Comparison of ENCODE assay signal across 9 mouse cellular contexts in the genomic region with DNA sequence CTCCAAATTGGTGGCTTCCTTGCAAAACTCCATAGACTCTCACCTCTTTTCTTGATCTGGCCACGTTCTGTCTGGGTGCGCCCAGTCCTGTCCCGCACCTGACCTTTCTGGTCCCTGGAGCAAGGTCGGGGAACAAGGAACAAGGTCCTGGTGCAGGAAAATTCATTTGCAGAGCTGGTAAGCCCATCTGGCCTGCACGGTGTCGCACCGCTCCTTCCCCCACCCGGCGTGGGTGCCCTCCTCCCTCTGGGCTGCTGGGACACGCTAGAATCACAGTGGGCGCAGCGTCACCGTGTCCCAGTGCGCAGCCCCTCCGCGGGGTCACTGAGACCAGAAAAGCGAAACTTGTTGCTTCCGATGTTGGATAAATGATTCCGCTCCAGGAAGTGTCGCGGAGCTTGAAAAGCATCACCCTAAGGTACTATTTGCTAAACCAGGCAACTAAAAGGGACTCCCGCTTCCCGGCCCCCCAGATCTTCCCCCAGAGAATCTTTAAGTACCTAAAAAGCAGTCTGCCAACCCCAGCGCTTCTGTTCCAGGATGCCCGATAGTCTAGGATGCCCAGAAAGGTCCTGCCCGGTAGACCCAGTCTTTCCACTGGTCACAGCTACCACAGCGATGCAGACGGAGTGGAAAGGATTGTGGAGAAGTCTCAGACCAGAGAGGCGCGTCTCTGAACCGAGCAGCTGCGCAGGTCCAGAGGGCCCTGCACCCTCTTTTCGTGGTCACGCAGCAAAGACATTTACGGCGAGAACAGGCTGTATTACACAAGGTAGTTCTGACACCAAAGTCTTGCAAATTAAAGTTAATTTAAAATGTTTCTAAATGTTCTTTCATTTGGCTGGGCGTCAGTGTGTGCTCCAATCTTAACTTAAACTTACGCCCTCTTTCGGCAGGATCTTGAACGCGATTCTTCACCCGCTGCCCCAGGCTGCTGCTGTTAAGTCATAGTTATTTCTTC. TPM values are rescaled to one million over a fixed set of nuclear protein-coding genes. Genes with fewer than 3 reads are reported as not detected.
DNase-seq lines count a peak whose midpoint lies in the region; ATAC-seq lines count a peak whose summit lies in the region.
"Had no signal": no experiment of that assay in that cellular context is flagged by ENCODE, and none has a peak within 500 bp of the region (broad histone marks: within the 10 kb centered on the region; RNA-seq: fewer than 3 reads in every experiment).

A gene (minus strand): TSS at position 717 of the 961 bp plus-strand sequence.

- H3K9me3 ChIP-seq in intestine, embryonic 14.5 days (ENCODE audit: control insufficient read depth, low read length), result no peaks in the 10 kb centered on the region
- H3K9me3 ChIP-seq in midbrain, embryonic 10.5 days (replicated peaks), result no peaks in the 10 kb centered on the region
- H3K9me3 ChIP-seq in stomach, embryonic 15.5 days, result no peaks in the 10 kb centered on the region

- H3K27ac ChIP-seq in intestine, embryonic 14.5 days (ENCODE audit: low read depth), result peak within 1 kb of the TSS; percentile 79
- no peak within 1 kb of the TSS; the same call in 1 of the 2 replicates for H3K27ac ChIP-seq in midbrain, embryonic 10.5 days (replicated peaks)
- peak within 1 kb of the TSS; percentile 84 for H3K27ac ChIP-seq in stomach, embryonic 15.5 days

- intact Hi-C loops in left cerebral cortex, postnatal 36 days (cut with DNase I), result loop anchor here (2.0 to 5.0 kb wide), 3 partner anchors 154 to 495 kb away; no protein-coding TSS in a partner anchor

- 0 out of 2 replicates have a peak, but pooled peaks have one; percentile 12 for ATAC-seq in common myeloid progenitor, adult 5-6 weeks (replicated peaks; ENCODE audit: low read depth, poor library complexity, severe bottlenecking)
- ATAC-seq in intestine, embryonic 14.5 days (replicated peaks; ENCODE audit: low FRiP score, low TSS enrichment, low read depth), result peak; percentile 12; the same call in 1 of the 2 replicates
- ATAC-seq in stomach, embryonic 15.5 days (ENCODE audit: insufficient read depth, low FRiP score, low read depth), result no peak

- H3K4me2 ChIP-seq in intestine, embryonic 14.5 days (ENCODE audit: low read length), result peak within 1 kb of the TSS; percentile 72
- peak within 1 kb of the TSS; percentile 81 for H3K4me2 ChIP-seq in stomach, embryonic 15.5 days

- H3K4me3 ChIP-seq in intestine, embryonic 14.5 days (ENCODE audit: low read depth, low read length), result peak within 1 kb of the TSS; percentile 61
- H3K4me3 ChIP-seq in midbrain, embryonic 10.5 days, result peak within 1 kb of the TSS; percentile 63
- peak within 1 kb of the TSS; percentile 50 for H3K4me3 ChIP-seq in stomach, embryonic 15.5 days (replicated peaks)

- peak within 1 kb of the TSS; percentile 56 for H3K9ac ChIP-seq in intestine, embryonic 14.5 days (ENCODE audit: low read length)
- 0 out of 2 replicates have a peak within 1 kb of the TSS, but pooled peaks have one; percentile 8 for H3K9ac ChIP-seq in stomach, embryonic 15.5 days

- peak; percentile 45 for DNase-seq in WW6 (ENCODE audit: low read depth, low spot score)
- DNase-seq in gastrocnemius, postnatal 25 days, result peak; percentile 32
- peak; percentile 88 for DNase-seq in intestine, embryonic 14.5 days (ENCODE audit: low spot score)
- DNase-seq in left cerebral cortex, postnatal 36 days (ENCODE audit: low spot score in 2 of 2), result peak; percentile 50 to 55
- peak; percentile 73 for DNase-seq in midbrain, embryonic 10.5 days (ENCODE audit: low spot score)
- DNase-seq in thymus, postnatal 14 days, result no peak

- under 1% methylated on average over 42 of the region's 42 CpGs for WGBS in intestine, embryonic 14.5 days
- under 1% methylated on average over 42 of the region's 42 CpGs for WGBS in midbrain, embryonic 10.5 days
- WGBS in stomach, embryonic 15.5 days, result 1% methylated on average over 42 of the region's 42 CpGs

- H3K4me1 ChIP-seq in intestine, embryonic 14.5 days (replicated peaks; ENCODE audit: control insufficient read depth, insufficient read depth, low read length), result peaks cover 4% of the 10 kb centered on the region; the same call in 1 of the 2 replicates
- H3K4me1 ChIP-seq in midbrain, embryonic 10.5 days, result peaks cover 52% of the 10 kb centered on the region
- H3K4me1 ChIP-seq in stomach, embryonic 15.5 days, result peaks cover 30% of the 10 kb centered on the region

- H3K36me3 ChIP-seq in intestine, embryonic 14.5 days (ENCODE audit: control insufficient read depth, insufficient read depth, low read length), result no peaks in the 10 kb centered on the region
- no peaks in the 10 kb centered on the region for H3K36me3 ChIP-seq in midbrain, embryonic 10.5 days
- H3K36me3 ChIP-seq in stomach, embryonic 15.5 days, result no peaks in the 10 kb centered on the region

- H3K27me3 ChIP-seq in intestine, embryonic 14.5 days (replicated peaks; ENCODE audit: control insufficient read depth, insufficient read depth, low read length), result 0 out of 2 replicates have a peak, but pooled peaks cover 9% of the 10 kb centered on the region
- H3K27me3 ChIP-seq in midbrain, embryonic 10.5 days (ENCODE audit: low read depth, poor library complexity, severe bottlenecking), result peaks cover 73% of the 10 kb centered on the region
- H3K27me3 ChIP-seq in stomach, embryonic 15.5 days (replicated peaks), result peaks cover 30% of the 10 kb centered on the region

RNA-seq across cellular contexts. Expression of the gene that starts here (rescaled TPM):
- not detected in 2 replicates for total RNA-seq in common myeloid progenitor, adult 5-6 weeks (2017)
- total RNA-seq in gastrocnemius, postnatal 25 days (2021), result 10 to 100 TPM; 12.2 to 16.2 TPM
- 11.0 and 11.1 TPM in 2 replicates for polyA plus RNA-seq in intestine, embryonic 14.5 days (2014; fragmentation: Nextera tagmentation; extraction: Ambion mirVana)
- total RNA-seq in left cerebral cortex, postnatal 36 days (2021), result 10 to 100 TPM; 12.6 TPM
- polyA plus RNA-seq in midbrain, embryonic 10.5 days (2016; fragmentation: Nextera tagmentation; extraction: Ambion mirVana), result 2.4 and 3.0 TPM in 2 replicates
- polyA plus RNA-seq in stomach, embryonic 15.5 days (2015; fragmentation: Nextera tagmentation; extraction: Ambion mirVana), result 4.7 and 5.0 TPM in 2 replicates
- total RNA-seq: hematopoietic stem cell, adult 5-6 weeks had no signal

Comparison
In these comparisons a context has a peak if more than half of its experiments do, and no peak if none do; other contexts are left out.
1. RNA of the gene that starts here (total RNA-seq): 12.2 to 16.2 TPM in gastrocnemius, postnatal 25 days and 12.6 TPM in left cerebral cortex, postnatal 36 days; not detected in common myeloid progenitor, adult 5-6 weeks; every median in the first group is over 10 times any median in the second.
2. Peak in ATAC-seq in common myeloid progenitor, adult 5-6 weeks; RNA of the gene not detected or under 1 TPM.
3. Peak in every context shown above with its lines, with median percentiles within 50 percentile points of each other: H3K4me3 ChIP-seq.